Mouse (Mus musculus) liver, adult 2 months (tissue): ENCODE results near the gene Stambpl1.

ENCODE experiments used
- CTCF ChIP-seq: fragments of 200-500 bp; IDR thresholded peaks from 2 replicates; pipeline ENCODE4 v1.5.1; 2011; ENCODE audit warnings: low read depth, low read length, control low read depth
- POLR2A ChIP-seq: fragments of 200-500 bp; IDR thresholded peaks from 2 replicates; pipeline ENCODE4 v1.6.1; 2011; ENCODE audit warnings: low read length, control low read depth; ENCODE audit not compliant: insufficient read depth; ENCODE audit errors: extremely low read depth

- TF ChIP-seq POLR2A: no peak
- no peak for TF ChIP-seq CTCF
Measured at GRCm38 (mm10) chr19:34268991-34269390, 77.0 kb downstream of the Stambpl1 start.
